Mouse (Mus musculus) heart, embryonic 11.5 days (tissue): ENCODE data around the gene Ccl9. TPM values are rescaled to one million over a fixed set of nuclear protein-coding genes. Genes with fewer than 3 reads are reported as not detected.

Experiments used
- polyA plus RNA-seq: library from polyadenylated mRNA; unstranded; fragments of >200 nt; fragmentation: Nextera tagmentation; extraction: Ambion mirVana; gene quantifications from 2 replicates; pipeline ENCODE4 v1.2.1, GENCODE M21; 2014

The Ccl9 gene
- polyA plus RNA-seq, 1 experiment from 2014 or later: 1.2 TPM

Other genes starting within 250 kb of the Ccl9 start
- gene Rasl10b, start 169.5 kb downstream of the Ccl9 start, polyA plus RNA-seq: 4.4 and 5.3 TPM in 2 replicates
- gene Gas2l2, start 149.2 kb downstream of the Ccl9 start, polyA plus RNA-seq: 0.10 and 0.14 TPM in 2 replicates
- 2.1 and 2.3 TPM in 2 replicates for gene 1700020L24Rik, start 141.0 kb downstream of the Ccl9 start, polyA plus RNA-seq
- gene Mmp28, start 115.6 kb downstream of the Ccl9 start, polyA plus RNA-seq: 3.3 and 5.6 TPM in 2 replicates
- gene Taf15, start 105.5 kb downstream of the Ccl9 start, polyA plus RNA-seq: 6.0 and 15.1 TPM in 2 replicates
- not detected in 2 replicates for gene Heatr9, start 56.5 kb downstream of the Ccl9 start, polyA plus RNA-seq
- gene Ccl5, start 48.1 kb downstream of the Ccl9 start, polyA plus RNA-seq: 0.35 TPM in 1 of 2 replicates, not detected in the other
- gene Ccl6, start 14.5 kb upstream of the Ccl9 start, polyA plus RNA-seq: 0.65 and 0.97 TPM in 2 replicates
- gene Rpl9-ps1, start 67.0 kb upstream of the Ccl9 start, polyA plus RNA-seq: not detected in 2 replicates
- gene Ccl3, start 70.7 kb upstream of the Ccl9 start, polyA plus RNA-seq: 1.4 and 1.5 TPM in 2 replicates
- 0.26 TPM in 1 of 2 replicates, not detected in the other for gene Ccl4, start 83.9 kb upstream of the Ccl9 start, polyA plus RNA-seq
- gene Wfdc17, start 125.4 kb upstream of the Ccl9 start, polyA plus RNA-seq: 0.66 TPM in 1 of 2 replicates, not detected in the other
- gene Wfdc18, start 130.4 kb upstream of the Ccl9 start, polyA plus RNA-seq: 1.6 TPM in 2 replicates
- not detected in 2 replicates for gene Wfdc21, start 168.3 kb upstream of the Ccl9 start, polyA plus RNA-seq
- gene Heatr6, start 175.1 kb upstream of the Ccl9 start, polyA plus RNA-seq: 13.5 and 16.1 TPM in 2 replicates